Mouse (Mus musculus): ENCODE results near the gene Necap1. TPM values are rescaled to one million over a fixed set of nuclear protein-coding genes. Genes with fewer than 3 reads are reported as not detected.

Necap1 gene
- polyA plus RNA-seq, 1 experiment from 2014 or later, result 53.9 TPM

DNA sequence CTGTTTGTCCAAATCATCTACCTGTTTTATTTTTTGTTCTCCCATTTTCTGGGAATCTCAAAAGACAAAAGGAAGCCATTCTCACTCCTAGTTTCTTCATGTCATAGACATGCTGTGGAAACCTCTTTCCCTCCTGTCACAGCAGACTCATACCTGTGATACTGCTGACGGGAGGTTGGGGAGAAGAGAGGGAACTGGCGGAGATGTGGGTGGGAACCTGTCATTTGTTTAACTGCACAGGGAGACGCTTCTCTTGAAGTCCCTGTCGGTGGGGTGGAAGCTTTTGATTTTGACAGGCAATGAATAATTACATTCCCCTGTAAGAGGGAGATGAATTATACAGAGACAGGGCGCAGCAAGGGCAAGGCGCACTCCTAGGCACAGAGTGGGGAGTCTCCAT is 30.5 kb upstream of the Necap1 start:
- Histone ChIP-seq H3K9ac (replicated peaks; ENCODE audit: low read depth, low read length) (no peak overlapping the region), H3K9me3 (ENCODE audit: control insufficient read depth, low read depth, low read length) (no peaks in the 10 kb centered on the region), H3K4me3 (ENCODE audit: low read depth, low read length) (no peak overlapping the region), H3K36me3 (ENCODE audit: control insufficient read depth, insufficient read depth, low read length) (peaks cover 29% of the 10 kb centered on the region), H3K27ac (ENCODE audit: low read length) (no peak overlapping the region), H3K27me3 (ENCODE audit: control insufficient read depth, insufficient read depth, low read length) (no peaks in the 10 kb centered on the region), H3K4me1 (ENCODE audit: control insufficient read depth, insufficient read depth, low read length) (no peaks in the 10 kb centered on the region), H3K4me2 (replicated peaks; ENCODE audit: low read depth, low read length) (no peak overlapping the region)
- 43% methylated on average over 6 of the region's 6 CpGs for WGBS
- ATAC-seq (ENCODE audit: insufficient number of reproducible peaks, insufficient read depth, low FRiP score, low read depth), result no peak

GRCm38 (mm10) chr6:122852696-122853095 is 21.6 kb upstream of the Necap1 start:
- Histone ChIP-seq H3K27ac (ENCODE audit: low read length) (no peak overlapping the region), H3K4me2 (replicated peaks; ENCODE audit: low read depth, low read length) (no peak overlapping the region), H3K27me3 (ENCODE audit: control insufficient read depth, insufficient read depth, low read length) (no peaks in the 10 kb centered on the region), H3K9ac (replicated peaks; ENCODE audit: low read depth, low read length) (no peak overlapping the region), H3K9me3 (ENCODE audit: control insufficient read depth, low read depth, low read length) (no peaks in the 10 kb centered on the region), H3K36me3 (ENCODE audit: control insufficient read depth, insufficient read depth, low read length) (no peaks in the 10 kb centered on the region), H3K4me1 (ENCODE audit: control insufficient read depth, insufficient read depth, low read length) (no peaks in the 10 kb centered on the region), H3K4me3 (ENCODE audit: low read depth, low read length) (no peak overlapping the region)
- no peak for ATAC-seq (ENCODE audit: insufficient number of reproducible peaks, insufficient read depth, low FRiP score, low read depth)
- WGBS, result 51% methylated on average over 2 of the region's 2 CpGs

DNA sequence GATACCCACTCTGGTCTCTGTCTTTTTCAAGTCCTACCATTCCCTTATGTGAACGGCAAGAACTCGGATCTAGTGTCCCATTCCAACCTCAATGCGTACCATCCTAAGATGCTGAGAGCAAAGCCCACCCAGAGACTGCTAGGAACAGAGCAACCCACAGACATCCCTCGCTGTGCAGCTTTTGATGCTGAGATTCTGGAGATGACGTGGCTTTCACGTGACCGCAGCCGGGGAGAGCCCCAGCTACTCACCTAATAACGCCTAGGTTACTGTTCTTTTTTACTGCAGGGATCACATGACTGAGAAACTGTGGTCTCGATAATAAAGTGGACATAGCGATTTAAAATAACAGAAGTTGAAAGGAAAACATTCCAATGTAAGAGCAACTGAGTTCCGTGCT is 19.7 kb upstream of the Necap1 start:
- no peaks in the 10 kb centered on the region for H3K9me3 ChIP-seq (ENCODE audit: control insufficient read depth, low read depth, low read length)
- no peak overlapping the region for H3K27ac ChIP-seq (ENCODE audit: low read length)
- ATAC-seq (ENCODE audit: insufficient number of reproducible peaks, insufficient read depth, low FRiP score, low read depth), result no peak
- H3K36me3 ChIP-seq (ENCODE audit: control insufficient read depth, insufficient read depth, low read length), result no peaks in the 10 kb centered on the region
- no peaks in the 10 kb centered on the region for H3K27me3 ChIP-seq (ENCODE audit: control insufficient read depth, insufficient read depth, low read length)
- no peak overlapping the region for H3K4me2 ChIP-seq (replicated peaks; ENCODE audit: low read depth, low read length)
- no peak overlapping the region for H3K9ac ChIP-seq (replicated peaks; ENCODE audit: low read depth, low read length)
- no peak overlapping the region for H3K4me3 ChIP-seq (ENCODE audit: low read depth, low read length)
- 77% methylated on average over 12 of the region's 12 CpGs for WGBS
- no peaks in the 10 kb centered on the region for H3K4me1 ChIP-seq (ENCODE audit: control insufficient read depth, insufficient read depth, low read length)

GRCm38 (mm10) chr6:122855955-122856354 is 18.3 kb upstream of the Necap1 start, which contains the start of gene C3ar1:
TSS of gene C3ar1 (minus strand) at chr6:122856161.
- no peak within 1 kb of the TSS for H3K4me3 ChIP-seq (ENCODE audit: low read depth, low read length)
- H3K9me3 ChIP-seq (ENCODE audit: control insufficient read depth, low read depth, low read length), result no peaks in the 10 kb centered on the region
- no peak within 1 kb of the TSS for H3K9ac ChIP-seq (replicated peaks; ENCODE audit: low read depth, low read length)
- ATAC-seq (ENCODE audit: insufficient number of reproducible peaks, insufficient read depth, low FRiP score, low read depth), result no peak
- H3K36me3 ChIP-seq (ENCODE audit: control insufficient read depth, insufficient read depth, low read length), result no peaks in the 10 kb centered on the region
- no peak within 1 kb of the TSS for H3K27ac ChIP-seq (ENCODE audit: low read length)
- H3K4me2 ChIP-seq (replicated peaks; ENCODE audit: low read depth, low read length), result no peak within 1 kb of the TSS
- no peaks in the 10 kb centered on the region for H3K4me1 ChIP-seq (ENCODE audit: control insufficient read depth, insufficient read depth, low read length)
- WGBS, result 66% methylated on average over 7 of the region's 7 CpGs
- no peaks in the 10 kb centered on the region for H3K27me3 ChIP-seq (ENCODE audit: control insufficient read depth, insufficient read depth, low read length)

DNA sequence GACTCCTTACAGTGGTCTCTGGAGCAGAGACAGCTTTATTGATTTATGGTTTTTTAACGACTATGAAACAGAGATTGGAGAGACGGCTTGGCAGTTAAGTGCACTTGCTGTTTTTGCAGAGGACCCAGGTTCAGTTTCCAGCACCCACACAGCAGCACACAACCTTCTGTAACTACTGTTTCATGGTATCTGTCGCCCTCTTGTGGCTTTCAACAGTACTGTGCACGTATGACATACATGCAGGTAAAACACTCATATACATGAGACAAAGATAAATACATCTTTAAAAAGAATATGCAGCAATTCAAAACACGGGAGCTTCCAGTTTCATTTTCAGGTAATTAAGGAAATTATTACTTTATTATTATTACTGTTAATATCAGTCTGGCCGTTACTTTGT is 11.8 kb upstream of the Necap1 start:
- Histone ChIP-seq H3K9me3 (ENCODE audit: control insufficient read depth, low read depth, low read length) (peaks cover 10% of the 10 kb centered on the region; the same call in 1 of the 2 replicates), H3K4me2 (replicated peaks; ENCODE audit: low read depth, low read length) (no peak overlapping the region), H3K9ac (replicated peaks; ENCODE audit: low read depth, low read length) (no peak overlapping the region), H3K27me3 (ENCODE audit: control insufficient read depth, insufficient read depth, low read length) (no peaks in the 10 kb centered on the region), H3K36me3 (ENCODE audit: control insufficient read depth, insufficient read depth, low read length) (no peaks in the 10 kb centered on the region), H3K27ac (ENCODE audit: low read length) (no peak overlapping the region), H3K4me1 (ENCODE audit: control insufficient read depth, insufficient read depth, low read length) (no peaks in the 10 kb centered on the region), H3K4me3 (ENCODE audit: low read depth, low read length) (no peak overlapping the region)
- ATAC-seq (ENCODE audit: insufficient number of reproducible peaks, insufficient read depth, low FRiP score, low read depth), result no peak
- 72% methylated on average over 6 of the region's 6 CpGs for WGBS

- H3K4me3 ChIP-seq (ENCODE audit: low read depth, low read length), result no peak overlapping the region
- peaks cover 10% of the 10 kb centered on the region; the same call in 1 of the 2 replicates for H3K9me3 ChIP-seq (ENCODE audit: control insufficient read depth, low read depth, low read length)
- no peaks in the 10 kb centered on the region for H3K36me3 ChIP-seq (ENCODE audit: control insufficient read depth, insufficient read depth, low read length)
- ATAC-seq (ENCODE audit: insufficient number of reproducible peaks, insufficient read depth, low FRiP score, low read depth), result no peak
- H3K27ac ChIP-seq (ENCODE audit: low read length), result no peak overlapping the region
- no peak overlapping the region for H3K9ac ChIP-seq (replicated peaks; ENCODE audit: low read depth, low read length)
- H3K27me3 ChIP-seq (ENCODE audit: control insufficient read depth, insufficient read depth, low read length), result no peaks in the 10 kb centered on the region
- no peaks in the 10 kb centered on the region for H3K4me1 ChIP-seq (ENCODE audit: control insufficient read depth, insufficient read depth, low read length)
- no peak overlapping the region for H3K4me2 ChIP-seq (replicated peaks; ENCODE audit: low read depth, low read length)
- 83% methylated on average over 1 of the region's 1 CpGs for WGBS
Measured at GRCm38 (mm10) chr6:122862871-122863270, 11.4 kb upstream of the Necap1 start.

- WGBS, result 60% methylated on average over 4 of the region's 4 CpGs
- no peaks in the 10 kb centered on the region for H3K36me3 ChIP-seq (ENCODE audit: control insufficient read depth, insufficient read depth, low read length)
- no peak overlapping the region for H3K4me3 ChIP-seq (ENCODE audit: low read depth, low read length)
- H3K27me3 ChIP-seq (ENCODE audit: control insufficient read depth, insufficient read depth, low read length), result no peaks in the 10 kb centered on the region
- no peak overlapping the region for H3K4me2 ChIP-seq (replicated peaks; ENCODE audit: low read depth, low read length)
- H3K9ac ChIP-seq (replicated peaks; ENCODE audit: low read depth, low read length), result no peak overlapping the region
- H3K4me1 ChIP-seq (ENCODE audit: control insufficient read depth, insufficient read depth, low read length), result no peaks in the 10 kb centered on the region
- no peak for ATAC-seq (ENCODE audit: insufficient number of reproducible peaks, insufficient read depth, low FRiP score, low read depth)
- H3K27ac ChIP-seq (ENCODE audit: low read length), result no peak overlapping the region
- H3K9me3 ChIP-seq (ENCODE audit: control insufficient read depth, low read depth, low read length), result no peaks in the 10 kb centered on the region
Measured at GRCm38 (mm10) chr6:122867914-122868313, 6.4 kb upstream of the Necap1 start.

DNA sequence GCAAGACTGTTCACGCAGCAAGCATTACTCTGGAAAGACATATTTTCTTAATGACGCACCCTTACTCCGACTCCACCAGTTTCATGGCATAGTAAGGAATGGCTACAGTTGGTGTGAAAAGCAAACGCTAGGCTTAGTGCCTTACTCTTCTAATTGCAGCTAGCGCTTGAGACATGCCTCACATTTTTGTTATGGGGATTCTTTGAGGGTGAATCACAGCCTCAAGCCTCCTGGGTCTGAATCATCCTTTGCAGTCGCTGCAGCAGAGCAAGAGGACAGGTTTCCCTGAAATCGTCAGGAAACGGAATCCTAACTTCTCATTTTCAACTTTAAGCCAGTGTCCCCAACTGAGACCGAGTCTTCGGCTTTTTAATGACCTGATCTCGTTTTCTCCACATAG is 4.4 kb upstream of the Necap1 start:
- Histone ChIP-seq H3K4me3 (ENCODE audit: low read depth, low read length) (no peak overlapping the region), H3K27ac (ENCODE audit: low read length) (no peak overlapping the region), H3K4me1 (ENCODE audit: control insufficient read depth, insufficient read depth, low read length) (no peaks in the 10 kb centered on the region), H3K9me3 (ENCODE audit: control insufficient read depth, low read depth, low read length) (no peaks in the 10 kb centered on the region), H3K36me3 (ENCODE audit: control insufficient read depth, insufficient read depth, low read length) (no peaks in the 10 kb centered on the region), H3K9ac (replicated peaks; ENCODE audit: low read depth, low read length) (no peak overlapping the region), H3K4me2 (replicated peaks; ENCODE audit: low read depth, low read length) (no peak overlapping the region), H3K27me3 (ENCODE audit: control insufficient read depth, insufficient read depth, low read length) (no peaks in the 10 kb centered on the region)
- WGBS, result 72% methylated on average over 11 of the region's 11 CpGs
- ATAC-seq (ENCODE audit: insufficient number of reproducible peaks, insufficient read depth, low FRiP score, low read depth), result no peak

- Histone ChIP-seq H3K36me3 (ENCODE audit: control insufficient read depth, insufficient read depth, low read length) (peaks cover 9% of the 10 kb centered on the region; the same call in 1 of the 2 replicates), H3K4me3 (ENCODE audit: low read depth, low read length) (no peak overlapping the region), H3K4me1 (ENCODE audit: control insufficient read depth, insufficient read depth, low read length) (peaks cover 7% of the 10 kb centered on the region), H3K4me2 (replicated peaks; ENCODE audit: low read depth, low read length) (no peak overlapping the region), H3K27me3 (ENCODE audit: control insufficient read depth, insufficient read depth, low read length) (no peaks in the 10 kb centered on the region), H3K9me3 (ENCODE audit: control insufficient read depth, low read depth, low read length) (no peaks in the 10 kb centered on the region), H3K27ac (ENCODE audit: low read length) (no peak overlapping the region), H3K9ac (replicated peaks; ENCODE audit: low read depth, low read length) (no peak overlapping the region)
- no peak for ATAC-seq (ENCODE audit: insufficient number of reproducible peaks, insufficient read depth, low FRiP score, low read depth)
- WGBS, result 96% methylated on average over 5 of the region's 5 CpGs
Measured at GRCm38 (mm10) chr6:122872800-122873199, 1.5 kb upstream of the Necap1 start.

Measured in stomach, embryonic 14.5 days (tissue).